Mouse (Mus musculus): ENCODE results near the gene Timm29. TPM values are rescaled to one million over a fixed set of nuclear protein-coding genes. Genes with fewer than 3 reads are reported as not detected.

Timm29 gene
- polyA plus RNA-seq, 1 experiment from 2014 or later: 38.4 TPM

- 88% methylated on average over 7 of the region's 7 CpGs for WGBS
Measured at GRCm38 (mm10) chr9:21635639-21636038, 43.1 kb downstream of the Timm29 start.

GRCm38 (mm10) chr9:21639031-21639430 lies 46.5 kb downstream of the Timm29 start:
- no peak overlapping the region for H3K27ac ChIP-seq
- no peak overlapping the region for H3K4me3 ChIP-seq
- whole genome bisulfite sequencing: 96% methylated on average over 11 of the region's 11 CpGs
- peaks cover 100% of the 10 kb centered on the region for H3K36me3 ChIP-seq
- no peaks in the 10 kb centered on the region for H3K27me3 ChIP-seq (ENCODE audit: insufficient read depth, poor library complexity, severe bottlenecking)
- H3K9me3 ChIP-seq: no peaks in the 10 kb centered on the region
- DNase-seq (ENCODE audit: low spot score): no peak
- H3K4me1 ChIP-seq (replicated peaks): no peaks in the 10 kb centered on the region

More at GRCm38 (mm10) chr9:21635639-21636038, 43.1 kb downstream of the Timm29 start:
- Histone ChIP-seq H3K4me3 (no peak overlapping the region), H3K4me1 (replicated peaks) (no peaks in the 10 kb centered on the region), H3K36me3 (peaks cover 94% of the 10 kb centered on the region), H3K27me3 (ENCODE audit: insufficient read depth, poor library complexity, severe bottlenecking) (no peaks in the 10 kb centered on the region), H3K9me3 (no peaks in the 10 kb centered on the region), H3K27ac (no peak overlapping the region)
- no peak for DNase-seq (ENCODE audit: low spot score)

MicroRNAs within 50 kb of the gene (microRNA counts, 519-probe panel; counts per million panel counts)
- microRNA mmu-miR-1946b: 1,255 counts per million, percentile 77 among the panel's probes with 10 or more counts

Other genes starting within 250 kb of the Timm29 start
- 270 and 300 TPM in 2 replicates for gene Ilf3, start 224.9 kb upstream of the Timm29 start, polyA plus RNA-seq (2016; fragmentation: Nextera tagmentation; extraction: Ambion mirVana)
- gene Qtrt1, start 180.9 kb upstream of the Timm29 start, polyA plus RNA-seq (2016; fragmentation: Nextera tagmentation; extraction: Ambion mirVana): 63.3 and 68.7 TPM in 2 replicates
- 75.1 and 80.4 TPM in 2 replicates for gene Dnm2, start 167.8 kb upstream of the Timm29 start, polyA plus RNA-seq (2016; fragmentation: Nextera tagmentation; extraction: Ambion mirVana)
- 103 and 110 TPM in 2 replicates for gene Tmed1, start 82.5 kb upstream of the Timm29 start, polyA plus RNA-seq (2016; fragmentation: Nextera tagmentation; extraction: Ambion mirVana)
- 4.9 and 5.8 TPM in 2 replicates for gene AB124611, start 66.5 kb upstream of the Timm29 start, polyA plus RNA-seq (2016; fragmentation: Nextera tagmentation; extraction: Ambion mirVana)
- 66.3 and 71.9 TPM in 2 replicates for gene Carm1, start 45.8 kb upstream of the Timm29 start, polyA plus RNA-seq (2016; fragmentation: Nextera tagmentation; extraction: Ambion mirVana)
- gene Yipf2, start 106 bp downstream of the Timm29 start, polyA plus RNA-seq (2016; fragmentation: Nextera tagmentation; extraction: Ambion mirVana): 21.5 and 23.7 TPM in 2 replicates
- gene Smarca4, start 23.4 kb downstream of the Timm29 start, polyA plus RNA-seq (2016; fragmentation: Nextera tagmentation; extraction: Ambion mirVana): 153 and 173 TPM in 2 replicates
- 51.1 and 55.1 TPM in 2 replicates for gene Ldlr, start 130.8 kb downstream of the Timm29 start, polyA plus RNA-seq (2016; fragmentation: Nextera tagmentation; extraction: Ambion mirVana)
- 132 and 165 TPM in 2 replicates for gene Spc24, start 167.6 kb downstream of the Timm29 start, polyA plus RNA-seq (2016; fragmentation: Nextera tagmentation; extraction: Ambion mirVana)
- 10.0 and 11.0 TPM in 2 replicates for gene Kank2, start 206.0 kb downstream of the Timm29 start, polyA plus RNA-seq (2016; fragmentation: Nextera tagmentation; extraction: Ambion mirVana)
- 0.70 and 0.85 TPM in 2 replicates for gene Angptl8, start 242.8 kb downstream of the Timm29 start, polyA plus RNA-seq (2016; fragmentation: Nextera tagmentation; extraction: Ambion mirVana)